Mouse (Mus musculus) layer of hippocampus, adult 9-10 months (tissue): ENCODE results near the gene Ckb.

ENCODE experiments used
- DNase-seq: peaks from one replicate; pipeline ENCODE4 v3.0.0; 2022; ENCODE audit warnings: low spot score

Ckb gene

GRCm38 (mm10) chr12:111691346-111691872 lies 19.3 kb upstream of the Ckb start:
- no peak for DNase-seq

- no peak for DNase-seq
These were observed 17.3 kb upstream of the Ckb start for GRCm38 (mm10) chr12:111689426-111689825.

GRCm38 (mm10) chr12:111688069-111688428 lies 15.9 kb upstream of the Ckb start:
- DNase-seq: no peak

- DNase-seq: no peak
These were observed 15.4 kb upstream of the Ckb start for GRCm38 (mm10) chr12:111687350-111688068.

- DNase-seq: no peak
These were observed 14.3 kb upstream of the Ckb start for GRCm38 (mm10) chr12:111686390-111686789.

GRCm38 (mm10) chr12:111682806-111683205 lies 10.7 kb upstream of the Ckb start:
- DNase-seq: no peak

GRCm38 (mm10) chr12:111682003-111682402 lies 9.9 kb upstream of the Ckb start:
- no peak for DNase-seq

- DNase-seq: no peak
These were observed 9.2 kb upstream of the Ckb start for GRCm38 (mm10) chr12:111681305-111681704.

- no peak for DNase-seq
These were observed 8.5 kb upstream of the Ckb start for GRCm38 (mm10) chr12:111680661-111681060.

- no peak for DNase-seq
These were observed 6.9 kb upstream of the Ckb start for GRCm38 (mm10) chr12:111678997-111679396.

- DNase-seq: no peak
These were observed 6.5 kb upstream of the Ckb start for GRCm38 (mm10) chr12:111678670-111678933.

- DNase-seq: no peak
These were observed 5.9 kb upstream of the Ckb start, which contains the start of gene Trmt61a for GRCm38 (mm10) chr12:111677882-111678669. TSS of gene Trmt61a (plus strand) at chr12:111678105.

- DNase-seq: no peak
These were observed 5.3 kb upstream of the Ckb start for GRCm38 (mm10) chr12:111677421-111677820.

- no peak for DNase-seq
These were observed 3.9 kb upstream of the Ckb start for GRCm38 (mm10) chr12:111675797-111676580.

GRCm38 (mm10) chr12:111674850-111675486 lies 2.8 kb upstream of the Ckb start:
- no peak for DNase-seq

GRCm38 (mm10) chr12:111672581-111672980 lies 443 bp upstream of the Ckb start:
- DNase-seq: no peak

- no peak for DNase-seq
These were observed 671 bp downstream of the Ckb start for GRCm38 (mm10) chr12:111671431-111671902.

GRCm38 (mm10) chr12:111670976-111671375 lies 1.2 kb downstream of the Ckb start:
- no peak for DNase-seq

GRCm38 (mm10) chr12:111670371-111670971 lies 1.7 kb downstream of the Ckb start:
- DNase-seq: no peak

- DNase-seq: no peak
These were observed 2.2 kb downstream of the Ckb start for GRCm38 (mm10) chr12:111669961-111670360.

- DNase-seq: no peak
These were observed 2.9 kb downstream of the Ckb start for GRCm38 (mm10) chr12:111669000-111669788.
